Comparison of ENCODE assay signal across 8 mouse cellular contexts in the genomic region with DNA sequence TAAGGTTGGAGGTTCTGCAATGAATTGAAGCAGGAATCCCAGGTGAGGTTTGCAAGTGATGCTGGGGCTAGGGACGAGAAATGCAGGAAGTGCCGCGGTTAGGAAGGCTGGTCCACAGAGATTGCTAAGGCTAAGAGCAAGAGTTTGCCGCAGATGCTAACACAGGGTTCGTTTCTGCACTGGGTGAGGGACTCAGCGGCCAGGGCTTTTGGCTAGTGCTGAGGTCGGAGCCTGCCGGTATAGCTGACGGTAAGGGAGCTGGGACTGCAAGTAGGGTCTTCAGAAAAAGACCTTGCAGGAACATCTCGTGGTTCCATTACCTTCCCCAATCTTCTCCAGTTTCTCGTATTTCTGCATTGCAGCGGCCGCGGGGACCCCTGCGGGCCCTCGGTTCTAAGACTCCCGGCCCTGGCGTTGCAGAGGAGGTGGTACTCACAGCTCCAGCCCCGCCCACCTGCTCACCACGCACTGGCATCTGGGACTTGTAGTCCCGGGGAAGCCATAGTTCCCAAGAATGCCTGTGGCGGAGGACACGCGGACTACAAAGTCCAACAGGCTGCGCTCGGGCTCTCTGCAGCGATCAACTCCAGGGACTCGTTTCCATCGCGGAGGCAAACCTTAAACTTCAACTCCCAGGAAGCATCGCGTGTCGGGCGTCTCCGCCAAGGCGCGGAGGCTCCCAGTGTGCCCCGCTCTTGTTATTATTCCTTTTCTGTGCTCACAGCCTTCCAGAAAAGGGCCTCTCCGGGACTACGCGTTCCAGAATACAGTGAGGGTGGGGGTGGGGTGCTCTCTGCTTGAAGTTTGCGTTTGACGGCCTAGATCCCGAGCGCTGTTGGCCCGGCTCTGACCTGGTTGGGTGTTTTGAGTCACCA. TPM values are rescaled to one million over a fixed set of nuclear protein-coding genes. Genes with fewer than 3 reads are reported as not detected.
DNase-seq lines count a peak whose midpoint lies in the region; ATAC-seq lines count a peak whose summit lies in the region.

A gene (minus strand): TSS at position 402 of the 875 bp plus-strand sequence.
A gene (plus strand): TSS at position 709 of the 875 bp plus-strand sequence.

- no peaks in the 10 kb centered on the region for H3K9me3 ChIP-seq in hindbrain, embryonic 15.5 days

- peak within 1 kb of the TSS; percentile 72 for H3K4me2 ChIP-seq in hindbrain, embryonic 15.5 days

- ATAC-seq in hindbrain, embryonic 15.5 days (ENCODE audit: low FRiP score, low read depth): peak; percentile 96

- H3K27ac ChIP-seq in hindbrain, embryonic 15.5 days (replicated peaks): peak within 1 kb of the TSS; percentile 90

- H3K9ac ChIP-seq in hindbrain, embryonic 15.5 days: peak within 1 kb of the TSS; percentile 84

- peak; percentile 97 for DNase-seq in T-cell, adult 2 months (ENCODE audit: low spot score)
- DNase-seq in cerebellum, postnatal 36 days: peak; percentile 98
- peak; percentile 99 to 100 for DNase-seq in frontal cortex, postnatal 36 days (ENCODE audit: low spot score in 2 of 2)
- peak; percentile 99 for DNase-seq in left cerebral cortex, adult 11 months (ENCODE audit: low spot score)
- DNase-seq in lung, postnatal 4 days: peak; percentile 98 to 99
- peak; percentile 96 for DNase-seq in retina, postnatal 7 days (ENCODE audit: low read depth, low spot score)
- DNase-seq in urinary bladder, adult 2 months (ENCODE audit: low spot score): peak; percentile 84

- peak within 1 kb of the TSS; percentile 62 for H3K4me3 ChIP-seq in hindbrain, embryonic 15.5 days

- under 1% methylated on average over 46 of the region's 46 CpGs for WGBS in hindbrain, embryonic 15.5 days

- peaks cover 54% of the 10 kb centered on the region for H3K4me1 ChIP-seq in hindbrain, embryonic 15.5 days (replicated peaks)

- H3K27me3 ChIP-seq in hindbrain, embryonic 15.5 days: peaks cover 4% of the 10 kb centered on the region; the same call in 1 of the 2 replicates

- peaks cover 11% of the 10 kb centered on the region for H3K36me3 ChIP-seq in hindbrain, embryonic 15.5 days

RNA-seq across cellular contexts. Expression of the first gene that starts in this region (rescaled TPM):
- polyA plus RNA-seq in hindbrain, embryonic 15.5 days (2015; fragmentation: Nextera tagmentation; extraction: Ambion mirVana): 115 and 123 TPM in 2 replicates
- 61.4 and 77.8 TPM in 2 replicates for polyA plus RNA-seq in urinary bladder, adult 2 months (2012; rRNA removed)

RNA-seq across cellular contexts. Expression of the second gene that starts in this region (rescaled TPM):
- 25.1 and 26.8 TPM in 2 replicates for polyA plus RNA-seq in hindbrain, embryonic 15.5 days (2015; fragmentation: Nextera tagmentation; extraction: Ambion mirVana)
- 61.6 and 63.0 TPM in 2 replicates for polyA plus RNA-seq in urinary bladder, adult 2 months (2012; rRNA removed)

Comparison
In these comparisons a context has a peak if more than half of its experiments do, and no peak if none do; other contexts are left out.
1. Peak in every context shown above with its lines: DNase-seq, ATAC-seq, H3K4me3 ChIP-seq and H3K27ac ChIP-seq.